Mouse (Mus musculus): ENCODE measurements at regions not wholly inside any gene's neighbourhood (a gene's known extent, or its start where the extent isn't known, plus 50 kb on each side); places are given as distances from the start of the nearest gene placed in this dataset.

DNA sequence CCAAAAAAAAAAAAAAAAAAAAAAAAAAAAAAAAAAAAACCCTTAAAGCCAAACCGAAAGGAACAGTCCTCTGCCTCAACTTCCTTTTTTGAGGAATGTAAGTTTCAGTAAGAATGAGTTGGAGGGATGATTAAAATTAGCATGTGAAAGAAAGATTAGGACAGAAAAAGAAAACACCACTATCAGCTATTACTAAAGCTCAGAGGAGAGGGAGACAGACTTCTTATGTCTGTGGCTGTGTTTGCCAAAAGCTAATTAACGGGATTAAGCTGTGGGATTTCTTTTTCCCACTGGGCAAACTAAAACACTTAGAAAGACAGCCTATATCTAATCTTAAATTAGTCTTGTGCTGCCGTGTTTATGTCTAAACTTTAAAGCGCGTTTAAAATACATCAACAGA is 146.7 kb upstream of the Vegfc start:
- TF ChIP-seq CTCF (IDR thresholded peaks at IDR 0.05; ENCODE audit: extremely low read depth, insufficient read depth, low read length) (no peak), POLR2A (IDR thresholded peaks at IDR 0.05; ENCODE audit: extremely low read depth, insufficient read depth, low read length) (no peak)
